Mouse (Mus musculus): ENCODE data around the gene Auh. TPM values are rescaled to one million over a fixed set of nuclear protein-coding genes. Genes with fewer than 3 reads are reported as not detected.

The Auh gene
- polyA plus RNA-seq, 1 experiment, result 26.8 TPM

GRCm38 (mm10) chr13:52800687-52801341 lies 128.7 kb downstream of the Auh start:
- Histone ChIP-seq H3K27ac (ENCODE audit: insufficient read depth, low read length) (no peak overlapping the region), H3K4me3 (ENCODE audit: insufficient read depth, low read length) (no peak overlapping the region), H3K4me1 (ENCODE audit: control insufficient read depth, insufficient read depth, low read length) (no peaks in the 10 kb centered on the region)
- TF ChIP-seq CTCF (IDR thresholded peaks at IDR 0.05; ENCODE audit: borderline replicate concordance, insufficient read depth, low read length) (no peak), POLR2A (IDR thresholded peaks at IDR 0.05; ENCODE audit: low read depth, low read length) (no peak)

- Histone ChIP-seq H3K27ac (ENCODE audit: insufficient read depth, low read length) (no peak overlapping the region), H3K4me3 (ENCODE audit: insufficient read depth, low read length) (no peak overlapping the region), H3K4me1 (ENCODE audit: control insufficient read depth, insufficient read depth, low read length) (no peaks in the 10 kb centered on the region)
- TF ChIP-seq CTCF (IDR thresholded peaks at IDR 0.05; ENCODE audit: borderline replicate concordance, insufficient read depth, low read length), result no peak
- TF ChIP-seq POLR2A (IDR thresholded peaks at IDR 0.05; ENCODE audit: low read depth, low read length), result no peak
These were observed 129.4 kb downstream of the Auh start for GRCm38 (mm10) chr13:52800091-52800490.

- H3K27ac ChIP-seq (ENCODE audit: insufficient read depth, low read length), result no peak overlapping the region
- no peaks in the 10 kb centered on the region for H3K4me1 ChIP-seq (ENCODE audit: control insufficient read depth, insufficient read depth, low read length)
- no peak overlapping the region for H3K4me3 ChIP-seq (ENCODE audit: insufficient read depth, low read length)
- no peak for TF ChIP-seq CTCF (IDR thresholded peaks at IDR 0.05; ENCODE audit: borderline replicate concordance, insufficient read depth, low read length)
- no peak for TF ChIP-seq POLR2A (IDR thresholded peaks at IDR 0.05; ENCODE audit: low read depth, low read length)
These were observed 135.2 kb downstream of the Auh start for GRCm38 (mm10) chr13:52794232-52794631.

- no peak for TF ChIP-seq CTCF (IDR thresholded peaks at IDR 0.05; ENCODE audit: borderline replicate concordance, insufficient read depth, low read length)
- no peak for TF ChIP-seq POLR2A (IDR thresholded peaks at IDR 0.05; ENCODE audit: low read depth, low read length)
- no peak overlapping the region for H3K27ac ChIP-seq (ENCODE audit: insufficient read depth, low read length)
- no peak overlapping the region for H3K4me3 ChIP-seq (ENCODE audit: insufficient read depth, low read length)
- H3K4me1 ChIP-seq (ENCODE audit: control insufficient read depth, insufficient read depth, low read length), result no peaks in the 10 kb centered on the region
These were observed 136.0 kb downstream of the Auh start for GRCm38 (mm10) chr13:52793434-52793989.

GRCm38 (mm10) chr13:52792242-52792844 lies 137.1 kb downstream of the Auh start:
- TF ChIP-seq CTCF (IDR thresholded peaks at IDR 0.05; ENCODE audit: borderline replicate concordance, insufficient read depth, low read length), result no peak
- no peak for TF ChIP-seq POLR2A (IDR thresholded peaks at IDR 0.05; ENCODE audit: low read depth, low read length)
- H3K4me3 ChIP-seq (ENCODE audit: insufficient read depth, low read length), result no peak overlapping the region
- no peak overlapping the region for H3K27ac ChIP-seq (ENCODE audit: insufficient read depth, low read length)
- no peaks in the 10 kb centered on the region for H3K4me1 ChIP-seq (ENCODE audit: control insufficient read depth, insufficient read depth, low read length)

GRCm38 (mm10) chr13:52790894-52791293 lies 138.6 kb downstream of the Auh start:
- H3K4me3 ChIP-seq (ENCODE audit: insufficient read depth, low read length), result no peak overlapping the region
- TF ChIP-seq CTCF (IDR thresholded peaks at IDR 0.05; ENCODE audit: borderline replicate concordance, insufficient read depth, low read length) (no peak), POLR2A (IDR thresholded peaks at IDR 0.05; ENCODE audit: low read depth, low read length) (no peak)
- no peak overlapping the region for H3K27ac ChIP-seq (ENCODE audit: insufficient read depth, low read length)
- H3K4me1 ChIP-seq (ENCODE audit: control insufficient read depth, insufficient read depth, low read length), result no peaks in the 10 kb centered on the region

Other genes starting within 250 kb of the Auh start
- 36.2 and 39.9 TPM in 2 replicates for gene Nfil3, start 51.4 kb upstream of the Auh start, polyA plus RNA-seq (2011; ENCODE audit: insufficient read length, low read depth, missing spikeins)

Data from embryonic fibroblast, embryonic 13.5 days (primary cell).